Mouse (Mus musculus) effector memory CD4-positive, alpha-beta T cell, adult 7 months (primary cell): Measurements from ENCODE around the gene Myh7. TPM values are rescaled to one million over a fixed set of nuclear protein-coding genes. Genes with fewer than 3 reads are reported as not detected.

Experiments used
- polyA plus RNA-seq: library from polyadenylated mRNA; unstranded; fragments of 100-300 nt; shearing (Covaris generic); gene quantifications from one replicate; pipeline ENCODE4 v1.2.1, GENCODE M21; 2017

The Myh7 gene
- not detected for polyA plus RNA-seq

DNA sequence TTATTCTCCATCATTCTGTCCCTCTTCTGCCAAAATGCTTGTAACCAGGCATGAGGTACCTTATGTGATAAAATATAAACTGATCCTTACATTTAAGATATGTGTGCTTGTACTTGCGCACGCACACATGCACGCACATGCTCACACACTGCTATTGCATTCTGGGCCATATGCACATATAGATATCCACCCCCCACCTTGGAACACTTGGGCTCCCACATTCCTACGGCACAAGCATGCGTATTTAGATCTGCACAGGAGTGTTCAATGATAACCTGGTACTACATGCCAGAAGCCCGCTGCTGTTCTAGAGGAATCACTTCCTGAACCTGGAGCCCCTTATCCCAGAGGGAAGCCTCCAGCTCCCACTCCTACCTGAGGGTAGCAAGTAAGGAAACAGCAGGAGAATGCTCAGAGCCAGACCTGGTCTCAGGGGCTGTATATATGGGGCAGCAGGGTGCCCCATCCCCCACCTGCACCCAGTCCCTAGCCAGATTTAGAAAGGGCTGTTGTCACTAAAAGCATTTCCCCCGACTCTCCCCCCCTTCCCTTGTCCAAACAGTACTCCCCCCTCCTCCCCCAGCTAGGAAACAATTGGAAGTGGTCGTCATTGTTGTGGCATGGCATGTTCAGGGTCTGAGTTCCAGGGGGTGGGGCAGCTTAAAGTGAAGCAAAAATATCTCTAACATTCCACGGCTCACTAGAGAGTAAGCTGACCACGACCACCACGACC is at the start of gene Myh7:
TSS of gene Myh7 (minus strand) at position 491 of the 733 bp plus-strand sequence.

DNA sequence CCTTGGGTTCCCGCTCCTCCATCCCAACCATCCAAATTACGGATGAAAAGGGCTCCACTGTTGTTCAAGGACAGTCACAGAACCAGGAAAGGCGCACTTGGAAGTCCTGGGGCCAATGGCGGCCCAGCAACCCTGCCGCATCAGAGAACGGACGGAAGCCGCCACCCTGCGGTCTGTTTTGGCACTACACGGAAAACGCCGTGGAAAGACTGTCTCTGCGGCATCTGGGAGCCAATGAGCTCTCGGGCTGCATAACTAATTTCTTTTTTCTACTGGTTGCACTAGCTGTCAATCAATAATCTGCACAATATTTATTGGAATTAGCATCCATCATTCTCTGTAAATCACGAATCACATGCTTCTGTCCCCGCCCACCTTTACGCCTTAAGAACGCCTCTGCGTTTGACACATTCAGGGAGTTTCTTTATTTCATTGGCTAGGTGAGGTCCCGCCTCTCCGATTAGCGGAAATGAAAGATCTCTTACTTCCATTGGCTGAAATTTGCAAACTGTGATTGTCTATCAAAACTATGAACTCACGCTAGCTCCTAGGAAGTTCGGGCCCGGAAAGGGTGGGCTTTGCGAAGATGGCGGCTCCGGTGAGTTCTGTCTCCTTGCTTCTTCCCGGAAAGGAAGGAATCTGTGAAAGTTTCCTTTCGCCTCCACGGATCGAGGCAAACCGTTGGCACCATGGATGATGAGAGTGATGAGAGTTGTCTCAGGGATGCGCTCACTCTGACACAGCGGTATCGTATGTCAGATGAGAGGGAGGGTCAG is 20.8 kb upstream of the Myh7 start, which contains the start of gene Ngdn:
TSS of gene Ngdn (plus strand) at position 464 of the 776 bp plus-strand sequence.

DNA sequence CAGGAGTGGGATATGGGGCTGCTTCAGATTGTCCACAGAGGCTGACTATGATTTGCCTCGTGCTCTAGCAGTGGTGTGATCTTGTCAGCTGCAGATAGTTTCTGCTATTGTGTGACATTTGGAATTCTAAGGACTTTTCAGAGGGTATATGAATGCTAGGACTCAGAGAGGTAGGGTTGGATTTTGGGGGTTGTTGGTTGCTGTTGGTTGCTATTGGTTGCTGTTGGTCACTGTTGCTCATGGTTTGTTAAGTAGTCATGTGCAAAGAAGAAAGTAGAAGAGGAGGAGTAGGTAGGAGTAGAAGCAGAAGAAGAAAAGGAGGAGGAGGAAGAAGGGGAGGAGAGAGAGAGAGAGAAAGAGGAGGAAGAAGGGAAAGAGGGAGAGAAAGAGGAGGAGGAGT is 17.8 kb downstream of the Myh7 start, which contains the start of gene Gm17428:
TSS of gene Gm17428 (plus strand) at position 301 of the 400 bp plus-strand sequence.

DNA sequence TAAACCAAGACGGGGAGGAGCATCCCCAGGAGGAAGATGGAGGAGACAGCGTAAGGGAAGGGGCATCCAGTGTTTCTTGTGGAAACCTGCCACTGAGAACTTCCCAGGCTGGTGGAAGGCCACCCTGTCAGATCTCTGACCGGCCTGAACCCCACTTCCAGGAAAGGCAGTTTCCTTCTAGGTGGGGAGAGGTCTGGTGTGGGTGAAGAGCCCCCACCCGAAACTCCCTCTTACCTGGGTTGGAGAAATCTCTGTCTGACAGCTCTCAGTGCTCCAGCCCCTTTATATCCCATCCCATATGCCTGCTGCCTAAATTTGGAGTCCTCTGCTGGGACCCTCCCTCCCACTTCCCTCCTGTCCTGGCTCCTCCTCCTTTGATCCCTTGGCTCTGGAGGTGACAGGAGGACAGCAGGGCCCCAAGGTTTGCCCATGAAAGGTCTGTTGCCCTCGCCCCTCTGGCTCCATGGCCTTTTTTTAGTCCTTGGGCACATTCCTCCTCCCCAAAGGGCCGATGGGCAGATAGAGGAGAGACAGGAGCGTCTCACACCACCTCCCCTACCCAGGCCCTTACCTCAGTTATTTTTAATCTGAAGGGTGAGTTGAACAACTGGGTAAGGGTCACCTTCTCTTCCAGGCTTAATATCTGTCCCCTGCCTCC is 28.0 kb downstream of the Myh7 start, which contains the start of gene Myh6:
TSS of gene Myh6 (minus strand) at position 608 of the 658 bp plus-strand sequence.

DNA sequence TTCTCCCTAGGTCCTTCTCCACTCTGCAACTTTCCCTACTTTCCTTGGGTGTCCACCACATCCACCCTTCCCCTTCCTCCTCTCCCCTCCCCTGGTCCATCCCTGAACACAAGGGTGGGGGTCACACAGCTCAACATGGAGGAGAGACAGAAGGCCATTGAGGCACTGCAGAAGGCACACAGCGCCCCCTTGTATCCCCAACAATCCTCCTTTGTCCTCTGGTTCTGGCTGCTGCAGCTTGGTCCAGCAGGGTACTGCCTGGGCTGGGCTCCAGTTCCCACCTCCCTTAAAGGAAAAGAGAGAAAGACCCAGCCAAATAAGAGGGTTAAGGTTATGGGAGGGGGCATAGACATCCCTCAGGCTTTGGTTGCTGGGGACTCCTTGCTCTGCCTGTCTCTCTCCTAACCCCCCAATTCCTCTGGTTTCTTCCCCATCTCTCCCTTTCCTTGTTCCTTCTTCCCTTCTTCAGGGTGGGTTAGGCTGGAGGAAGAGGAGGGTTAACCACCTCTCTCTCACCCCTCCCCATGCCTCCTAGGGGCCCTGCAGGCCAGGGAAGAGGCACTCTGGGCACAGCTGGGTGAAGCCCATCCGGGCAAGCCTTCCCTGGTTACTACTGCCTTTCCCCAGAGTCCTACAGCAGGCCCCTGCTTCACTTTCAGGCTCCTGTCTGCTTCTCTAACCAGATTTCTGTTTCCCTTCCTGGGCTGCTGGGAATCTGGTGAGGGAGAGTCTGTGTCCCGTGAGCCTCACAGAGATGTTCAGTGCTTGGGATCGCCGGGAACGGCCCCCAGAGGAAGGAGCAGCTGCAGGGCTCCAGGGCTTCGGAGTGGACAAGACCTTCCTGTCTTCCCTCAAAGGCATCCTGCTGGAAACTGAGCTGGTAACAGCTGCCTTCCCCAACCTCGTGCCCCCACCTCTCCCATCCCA is 58.3 kb downstream of the Myh7 start, which contains the start of gene Cmtm5:
TSS of gene Cmtm5 (plus strand) at position 358 of the 927 bp plus-strand sequence.

DNA sequence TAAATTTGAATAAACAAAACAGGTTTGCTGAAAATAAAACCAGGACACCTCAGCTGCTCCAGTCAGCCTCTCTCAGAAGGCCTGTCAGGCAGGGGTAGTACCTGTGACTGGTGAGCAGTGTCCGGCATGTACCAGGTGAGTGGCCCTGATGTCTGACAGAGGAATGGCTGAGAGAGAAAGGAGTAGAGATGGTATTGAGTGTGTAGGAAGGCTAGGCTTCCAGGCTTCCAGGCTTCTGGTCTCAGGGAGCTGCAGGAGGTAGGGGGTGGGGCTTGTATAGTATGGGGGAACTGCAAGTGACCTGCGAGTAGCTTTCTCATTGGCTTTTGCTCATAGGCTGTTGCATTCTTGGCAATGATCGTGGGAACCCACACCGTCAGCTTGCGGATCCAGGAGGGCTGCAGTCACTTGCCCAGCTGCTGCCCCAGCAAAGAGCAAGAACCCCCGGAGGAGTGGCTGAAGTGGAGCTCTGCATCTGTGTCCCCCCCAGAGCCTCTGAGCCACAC is 61.7 kb downstream of the Myh7 start, which contains the start of gene Il25:
TSS of gene Il25 (plus strand) at position 51 of the 506 bp plus-strand sequence.

DNA sequence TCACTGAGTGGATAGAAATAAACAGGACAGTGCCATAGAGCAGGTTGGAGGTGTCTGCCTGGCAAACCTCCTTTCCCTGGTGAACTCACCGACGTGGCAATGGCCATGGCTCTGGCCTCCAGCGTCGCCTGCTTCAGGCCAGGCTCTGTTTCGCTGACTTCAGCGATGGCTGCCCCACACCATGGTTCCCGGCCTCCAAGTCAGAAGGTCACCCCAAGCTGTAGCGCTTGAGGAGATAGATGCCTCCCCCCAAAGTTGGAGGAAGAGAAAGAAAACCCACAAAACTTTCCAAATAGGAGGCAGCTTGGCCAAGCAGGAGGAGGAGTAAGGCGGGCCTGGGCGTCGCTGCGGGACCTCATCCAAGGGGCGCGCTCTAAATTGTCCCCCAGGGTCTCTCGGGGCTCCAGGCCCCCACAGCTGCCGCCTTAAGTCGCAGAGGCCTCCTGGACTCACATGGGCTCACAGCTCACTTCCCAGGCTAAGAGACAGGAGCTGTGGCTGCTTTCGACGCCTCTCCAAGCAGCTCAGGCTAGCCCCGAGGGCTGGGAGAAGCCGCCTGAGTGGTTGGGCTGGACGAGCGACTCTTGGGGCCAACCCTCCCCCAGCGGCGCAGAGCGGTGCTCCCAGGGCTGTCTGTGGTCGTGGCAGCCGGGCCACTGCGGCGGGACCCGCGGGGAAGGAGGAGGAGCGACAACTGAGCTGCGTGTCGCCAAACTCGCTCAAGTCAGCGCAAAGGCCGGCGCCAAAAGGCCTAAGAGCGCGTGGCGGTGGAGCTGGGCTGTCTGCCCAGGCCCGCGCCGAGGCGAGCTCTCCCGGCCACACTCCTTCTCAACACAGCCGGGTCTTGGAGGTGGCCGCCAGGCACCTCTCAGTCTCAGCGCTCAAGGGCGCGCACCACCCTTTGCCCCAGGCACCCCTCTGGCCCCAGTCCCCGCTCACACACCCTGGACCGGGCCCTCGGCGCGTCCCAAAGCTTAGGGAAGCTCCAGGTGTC is 68.8 kb downstream of the Myh7 start, which contains the start of gene Efs:
TSS of gene Efs (minus strand) at position 778 of the 994 bp plus-strand sequence.

Other genes starting within 250 kb of the Myh7 start
- 0.09 TPM for gene Slc7a8, start 212.7 kb downstream of the Myh7 start, polyA plus RNA-seq
- gene Rnf212b, start 180.5 kb downstream of the Myh7 start, polyA plus RNA-seq, result not detected
- 5.7 TPM for gene Homez, start 123.7 kb downstream of the Myh7 start, polyA plus RNA-seq
- 1.5 TPM for gene Ppp1r3e, start 117.1 kb downstream of the Myh7 start, polyA plus RNA-seq
- gene Bcl2l2, start 111.2 kb downstream of the Myh7 start, polyA plus RNA-seq, result not detected
- not detected for gene Gm20521, start 111.2 kb downstream of the Myh7 start, polyA plus RNA-seq
- 162 TPM for gene Pabpn1, start 102.1 kb downstream of the Myh7 start, polyA plus RNA-seq
- gene Slc22a17, start 81.5 kb downstream of the Myh7 start, polyA plus RNA-seq, result 1.5 TPM
- gene Efs, start 68.5 kb downstream of the Myh7 start, polyA plus RNA-seq, result 0.26 TPM
- 0.37 TPM for gene Il25, start 61.9 kb downstream of the Myh7 start, polyA plus RNA-seq
- 1.5 TPM for gene Cmtm5, start 58.4 kb downstream of the Myh7 start, polyA plus RNA-seq
- gene Myh6, start 27.7 kb downstream of the Myh7 start, polyA plus RNA-seq, result 0.06 TPM
- not detected for gene Gm17428, start 17.7 kb downstream of the Myh7 start, polyA plus RNA-seq
- gene Ngdn, start 20.8 kb upstream of the Myh7 start, polyA plus RNA-seq, result 124 TPM
- 14.4 TPM for gene Zfhx2, start 97.7 kb upstream of the Myh7 start, polyA plus RNA-seq
- gene Thtpa, start 100.2 kb upstream of the Myh7 start, polyA plus RNA-seq, result 19.3 TPM
- gene Ap1g2, start 112.0 kb upstream of the Myh7 start, polyA plus RNA-seq, result 170 TPM
- 0.16 TPM for gene Jph4, start 122.3 kb upstream of the Myh7 start, polyA plus RNA-seq
- gene Dhrs2, start 227.4 kb upstream of the Myh7 start, polyA plus RNA-seq, result not detected